Comparison of ENCODE assay signal across 10 mouse cellular contexts in genomic region chr6:122519384-122519783, GRCm38 (mm10). TPM values are rescaled to one million over a fixed set of nuclear protein-coding genes. Genes with fewer than 3 reads are reported as not detected.
DNase-seq lines count a peak whose midpoint lies in the region; ATAC-seq and TF ChIP-seq lines count a peak whose summit lies in the region.
"Had no signal": no experiment of that assay in that cellular context is flagged by ENCODE, and none has a peak within 500 bp of the region (broad histone marks: within the 10 kb centered on the region; RNA-seq: fewer than 3 reads in every experiment).

No protein-coding gene starts in this region.

- no peaks in the 10 kb centered on the region for H3K9me3 ChIP-seq in hindbrain, postnatal 0 days (ENCODE audit: low read length)
- no peaks in the 10 kb centered on the region for H3K9me3 ChIP-seq in hindbrain, embryonic 12.5 days (replicated peaks)
- no peaks in the 10 kb centered on the region for H3K9me3 ChIP-seq in midbrain, embryonic 11.5 days (ENCODE audit: control insufficient read depth, low read length)
- H3K9me3 ChIP-seq in midbrain, embryonic 13.5 days = no peaks in the 10 kb centered on the region

- TF ChIP-seq CTCF in hindbrain, postnatal 0 days (IDR thresholded peaks at IDR 0.05; ENCODE audit: low read depth) = peak; percentile 79

- WGBS in hindbrain, postnatal 0 days = 46% methylated on average over 2 of the region's 2 CpGs
- 39% methylated on average over 2 of the region's 2 CpGs for WGBS in hindbrain, embryonic 12.5 days
- 46% methylated on average over 2 of the region's 2 CpGs for WGBS in midbrain, embryonic 11.5 days
- 36% methylated on average over 2 of the region's 2 CpGs for WGBS in midbrain, embryonic 13.5 days

- no peak overlapping the region for H3K27ac ChIP-seq in hindbrain, postnatal 0 days
- no peak overlapping the region for H3K27ac ChIP-seq in hindbrain, embryonic 12.5 days
- no peak overlapping the region for H3K27ac ChIP-seq in midbrain, embryonic 11.5 days (ENCODE audit: low read depth, low read length)
- no peak overlapping the region for H3K27ac ChIP-seq in midbrain, embryonic 13.5 days

- H3K4me2 ChIP-seq in hindbrain, postnatal 0 days (ENCODE audit: low read depth, low read length) = no peak overlapping the region
- no peak overlapping the region for H3K4me2 ChIP-seq in hindbrain, embryonic 12.5 days (replicated peaks)
- no peak overlapping the region for H3K4me2 ChIP-seq in midbrain, embryonic 11.5 days
- no peak overlapping the region for H3K4me2 ChIP-seq in midbrain, embryonic 13.5 days (replicated peaks)

- ATAC-seq in hindbrain, postnatal 0 days = no peak
- ATAC-seq in hindbrain, embryonic 12.5 days (ENCODE audit: low FRiP score) = no peak
- no peak for ATAC-seq in midbrain, embryonic 11.5 days (ENCODE audit: low FRiP score)
- no peak for ATAC-seq in midbrain, embryonic 13.5 days

- no peaks in the 10 kb centered on the region for H3K4me1 ChIP-seq in hindbrain, postnatal 0 days (ENCODE audit: insufficient read depth, low read length)
- no peaks in the 10 kb centered on the region; the same call in 1 of the 2 replicates for H3K4me1 ChIP-seq in hindbrain, embryonic 12.5 days
- H3K4me1 ChIP-seq in midbrain, embryonic 11.5 days (ENCODE audit: control insufficient read depth, insufficient read depth, low read length) = no peaks in the 10 kb centered on the region
- no peaks in the 10 kb centered on the region for H3K4me1 ChIP-seq in midbrain, embryonic 13.5 days (replicated peaks)

- H3K36me3 ChIP-seq in hindbrain, postnatal 0 days (ENCODE audit: insufficient read depth, low read length) = no peaks in the 10 kb centered on the region
- H3K36me3 ChIP-seq in hindbrain, embryonic 12.5 days = no peaks in the 10 kb centered on the region
- no peaks in the 10 kb centered on the region for H3K36me3 ChIP-seq in midbrain, embryonic 11.5 days (ENCODE audit: control insufficient read depth, insufficient read depth, low read length)
- H3K36me3 ChIP-seq in midbrain, embryonic 13.5 days = no peaks in the 10 kb centered on the region

- DNase-seq in hindbrain, postnatal 0 days (ENCODE audit: low spot score) = peak; percentile 70
- DNase-seq in midbrain, embryonic 11.5 days (ENCODE audit: low spot score, missing footprints) = peak; percentile 91
- DNase-seq in ZHBTc4 (ENCODE audit: low read depth, low spot score) = peak; percentile 30
- peak; percentile 49 for DNase-seq in retina, postnatal 1 day
- no peak for DNase-seq in layer of hippocampus, adult 9-11 months
- DNase-seq: thymus, postnatal 25 days had no signal

- no peaks in the 10 kb centered on the region for H3K27me3 ChIP-seq in hindbrain, postnatal 0 days (ENCODE audit: insufficient read depth, low read length)
- no peaks in the 10 kb centered on the region for H3K27me3 ChIP-seq in hindbrain, embryonic 12.5 days
- H3K27me3 ChIP-seq in midbrain, embryonic 11.5 days (ENCODE audit: control insufficient read depth, insufficient read depth, low read length) = no peaks in the 10 kb centered on the region
- H3K27me3 ChIP-seq in midbrain, embryonic 13.5 days = no peaks in the 10 kb centered on the region

- H3K9ac ChIP-seq in hindbrain, postnatal 0 days (replicated peaks; ENCODE audit: low read length) = no peak overlapping the region
- no peak overlapping the region for H3K9ac ChIP-seq in hindbrain, embryonic 12.5 days
- H3K9ac ChIP-seq in midbrain, embryonic 11.5 days (ENCODE audit: low read length) = no peak overlapping the region
- no peak overlapping the region for H3K9ac ChIP-seq in midbrain, embryonic 13.5 days (replicated peaks)

- H3K4me3 ChIP-seq in hindbrain, postnatal 0 days (ENCODE audit: low read length) = no peak overlapping the region
- no peak overlapping the region for H3K4me3 ChIP-seq in hindbrain, embryonic 12.5 days
- H3K4me3 ChIP-seq in midbrain, embryonic 11.5 days (ENCODE audit: low read depth, low read length) = no peak overlapping the region
- no peak overlapping the region for H3K4me3 ChIP-seq in midbrain, embryonic 13.5 days (replicated peaks)

RNA-seq across cellular contexts. Expression of gene Mfap5, which starts 13.7 kb away (rescaled TPM):
- total RNA-seq in hindbrain, postnatal 0 days (2014; rRNA removed) = 2.7 and 13.2 TPM in 2 replicates
- 5.0 and 5.6 TPM in 2 replicates for polyA plus RNA-seq in hindbrain, postnatal 0 days (2015; fragmentation: Nextera tagmentation; extraction: Ambion mirVana)
- polyA plus RNA-seq in hindbrain, embryonic 12.5 days (2016; fragmentation: Nextera tagmentation; extraction: Ambion mirVana) = 1.6 and 2.6 TPM in 2 replicates
- polyA plus RNA-seq in midbrain, embryonic 11.5 days (2014; fragmentation: Nextera tagmentation; extraction: Ambion mirVana) = 0.75 and 0.77 TPM in 2 replicates
- 1.7 and 1.8 TPM in 2 replicates for polyA plus RNA-seq in midbrain, embryonic 13.5 days (2015; fragmentation: Nextera tagmentation; extraction: Ambion mirVana)
- total RNA-seq: hematopoietic stem cell, adult 5-6 weeks had no signal

RNA-seq across cellular contexts. Expression of gene Rimklb, which starts 20.8 kb away (rescaled TPM):
- 96.6 and 113 TPM in 2 replicates for total RNA-seq in hindbrain, postnatal 0 days (2014; rRNA removed)
- polyA plus RNA-seq in hindbrain, postnatal 0 days (2015; fragmentation: Nextera tagmentation; extraction: Ambion mirVana) = 97.1 and 97.2 TPM in 2 replicates
- 78.4 and 90.9 TPM in 2 replicates for polyA plus RNA-seq in hindbrain, embryonic 12.5 days (2016; fragmentation: Nextera tagmentation; extraction: Ambion mirVana)
- polyA plus RNA-seq in midbrain, embryonic 11.5 days (2014; fragmentation: Nextera tagmentation; extraction: Ambion mirVana) = 67.4 and 70.1 TPM in 2 replicates
- 98.2 and 104 TPM in 2 replicates for polyA plus RNA-seq in midbrain, embryonic 13.5 days (2015; fragmentation: Nextera tagmentation; extraction: Ambion mirVana)
- total RNA-seq: hematopoietic stem cell, adult 5-6 weeks had no signal

RNA-seq across cellular contexts. Expression of gene Aicda, which starts 34.2 kb away (rescaled TPM):
- total RNA-seq in hindbrain, postnatal 0 days (2014; rRNA removed) = 1.9 TPM in 1 of 2 replicates, not detected in the other
- 0.38 and 0.67 TPM in 2 replicates for polyA plus RNA-seq in hindbrain, postnatal 0 days (2015; fragmentation: Nextera tagmentation; extraction: Ambion mirVana)
- polyA plus RNA-seq in hindbrain, embryonic 12.5 days (2016; fragmentation: Nextera tagmentation; extraction: Ambion mirVana) = 0.15 and 0.61 TPM in 2 replicates
- not detected in 2 replicates for polyA plus RNA-seq in midbrain, embryonic 11.5 days (2014; fragmentation: Nextera tagmentation; extraction: Ambion mirVana)
- 0.34 and 0.47 TPM in 2 replicates for polyA plus RNA-seq in midbrain, embryonic 13.5 days (2015; fragmentation: Nextera tagmentation; extraction: Ambion mirVana)
- total RNA-seq: hematopoietic stem cell, adult 5-6 weeks; left cerebral cortex, postnatal 10 days had no signal
